Mouse (Mus musculus): ENCODE measurements around the gene Gpx3. TPM values are rescaled to one million over a fixed set of nuclear protein-coding genes. Genes with fewer than 3 reads are reported as not detected.

Gene Gpx3
- polyA plus RNA-seq (2012; rRNA removed): 259 and 347 TPM in 2 replicates

GRCm38 (mm10) chr11:54902333-54903323, at the start of gene Gpx3:
Gene Gpx3 (plus strand): TSS chr11:54902453.

GRCm38 (mm10) chr11:54860256-54861038, 41.8 kb upstream of the Gpx3 start, which contains the start of gene Lyrm7:
Gene Lyrm7 (minus strand): TSS chr11:54860916.

GRCm38 (mm10) chr11:54866119-54867048, 35.9 kb upstream of the Gpx3 start, which contains the start of gene Hint1:
Gene Hint1 (plus strand): TSS chr11:54866383.

Other genes with a start within 250 kb of the Gpx3 start
- 44.3 and 45.1 TPM in 2 replicates for gene Cdc42se2, start 114.8 kb upstream of the Gpx3 start, polyA plus RNA-seq (2012; rRNA removed)
- 0.29 and 0.73 TPM in 2 replicates for gene Lyrm7, start 41.5 kb upstream of the Gpx3 start, polyA plus RNA-seq (2012; rRNA removed)
- gene Hint1, start 36.1 kb upstream of the Gpx3 start, polyA plus RNA-seq (2012; rRNA removed): 362 and 395 TPM in 2 replicates
- gene Tnip1, start 60.5 kb downstream of the Gpx3 start, polyA plus RNA-seq (2012; rRNA removed): 63.2 and 77.1 TPM in 2 replicates
- 183 and 191 TPM in 2 replicates for gene Anxa6, start 131.0 kb downstream of the Gpx3 start, polyA plus RNA-seq (2012; rRNA removed)
- 5.4 and 6.0 TPM in 2 replicates for gene Ccdc69, start 175.7 kb downstream of the Gpx3 start, polyA plus RNA-seq (2012; rRNA removed)
- 311 and 362 TPM in 2 replicates for gene Gm2a, start 195.7 kb downstream of the Gpx3 start, polyA plus RNA-seq (2012; rRNA removed)
- gene Slc36a3, start 249.3 kb downstream of the Gpx3 start, polyA plus RNA-seq (2012; rRNA removed): 1.9 and 2.1 TPM in 2 replicates

Data from ovary, adult 2 months (tissue).